Mouse (Mus musculus) layer of hippocampus, adult 11-12 months (tissue): ENCODE results near the gene Ccnl2.

Experiments
- DNase-seq: peaks from one replicate; pipeline ENCODE4 v3.0.0; 2022; ENCODE audit warnings: low spot score

Ccnl2 gene

DNA sequence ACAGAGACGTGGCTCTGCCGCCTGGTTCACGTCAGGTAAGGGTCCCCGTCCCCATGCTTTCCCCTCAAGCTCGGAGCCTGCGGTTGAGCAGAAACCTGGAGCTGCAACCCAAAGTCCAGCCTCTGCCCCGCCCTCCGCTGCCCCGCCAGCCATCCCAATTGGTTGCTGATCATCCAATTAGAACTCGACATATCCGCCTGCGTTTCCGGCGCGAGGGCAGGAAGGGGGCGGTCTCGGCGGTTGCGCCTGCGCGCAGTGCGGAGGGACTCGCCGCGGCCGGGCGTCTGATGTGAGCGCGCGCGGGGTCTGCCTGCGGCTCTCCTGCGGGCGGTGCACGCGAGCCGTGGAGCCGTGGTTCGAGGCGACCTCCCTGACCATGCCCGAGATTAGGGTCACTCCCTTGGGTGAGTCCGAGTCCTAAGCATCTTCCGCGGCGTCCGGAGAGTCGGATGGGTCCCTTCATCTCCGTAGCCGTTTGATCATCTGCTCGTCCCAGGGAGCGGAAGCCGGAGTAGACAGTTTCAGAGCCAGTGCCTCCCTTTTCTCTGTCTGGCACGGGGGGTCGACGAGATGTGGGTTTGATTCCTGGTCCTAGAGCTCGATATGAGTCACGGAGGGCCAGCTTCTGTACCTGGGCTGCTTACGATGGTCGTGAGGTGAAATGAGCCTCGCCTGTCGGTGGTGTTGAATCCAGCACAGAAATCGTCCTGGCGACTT lies 57.2 kb downstream of the Ccnl2 start, which contains the start of the genes Cptp and Ints11:
Gene Cptp, minus strand, starts transcription at position 124 of the 717 bp plus-strand sequence.
Gene Ints11, plus strand, starts transcription at position 230 of the 717 bp plus-strand sequence.
- peak; percentile 94 for DNase-seq

DNA sequence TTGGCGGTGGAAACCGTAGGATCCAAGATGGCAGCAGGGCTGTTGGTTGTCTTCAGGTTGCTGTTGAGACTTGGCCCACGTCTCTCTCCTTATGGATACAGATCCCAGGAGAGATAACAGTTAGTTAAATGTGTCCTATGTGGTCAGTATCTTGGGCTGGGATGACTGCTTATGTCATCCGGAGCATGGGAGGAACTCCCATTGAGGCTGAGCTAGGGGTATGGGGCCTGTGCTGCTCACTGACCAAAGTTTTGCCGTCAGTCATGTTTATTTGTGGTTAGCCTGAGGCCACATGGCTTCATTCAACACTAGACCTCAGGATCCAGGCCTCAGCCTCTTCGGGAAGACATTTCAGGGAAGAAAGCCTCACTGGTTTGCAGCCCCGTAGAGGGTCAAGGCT lies 59.1 kb downstream of the Ccnl2 start:
- DNase-seq: no peak
